Mouse (Mus musculus) retina, postnatal 1 day (tissue): ENCODE data around the gene Ptn.
"Not testable (repeated sequence)": the region's sequence is repeated elsewhere in the genome, so short reads cannot be mapped to it uniquely, and the experiment has no call there.

Source experiments
- DNase-seq: peaks from one replicate; pipeline ENCODE4 v3.0.0-alpha.2; 2012

The Ptn gene

GRCm38 (mm10) chr6:36752887-36753286 lies 57.1 kb downstream of the Ptn start:
- DNase-seq, result peak; percentile 70

- DNase-seq, result no peak
Measured at GRCm38 (mm10) chr6:36739811-36740210, 70.2 kb downstream of the Ptn start.

GRCm38 (mm10) chr6:36736763-36737162 lies 73.3 kb downstream of the Ptn start:
- no peak for DNase-seq

GRCm38 (mm10) chr6:36735622-36736021 lies 74.4 kb downstream of the Ptn start:
- not testable (repeated sequence) for DNase-seq

GRCm38 (mm10) chr6:36729811-36730210 lies 80.2 kb downstream of the Ptn start:
- not testable (repeated sequence) for DNase-seq

GRCm38 (mm10) chr6:36728079-36728478 lies 81.9 kb downstream of the Ptn start:
- DNase-seq, result no peak

GRCm38 (mm10) chr6:36725509-36726160 lies 84.4 kb downstream of the Ptn start:
- DNase-seq, result peak; percentile 9

- DNase-seq, result peak; percentile 45
Measured at GRCm38 (mm10) chr6:36722769-36723549, 87.1 kb downstream of the Ptn start.

GRCm38 (mm10) chr6:36713329-36713728 lies 96.7 kb downstream of the Ptn start:
- peak; percentile 49 for DNase-seq

- DNase-seq, result no peak
Measured at GRCm38 (mm10) chr6:36695481-36695880, 114.5 kb downstream of the Ptn start.

- peak; percentile 80 for DNase-seq
Measured at GRCm38 (mm10) chr6:36691497-36691896, 118.5 kb downstream of the Ptn start.

GRCm38 (mm10) chr6:36690941-36691340 lies 119.1 kb downstream of the Ptn start:
- no peak for DNase-seq

GRCm38 (mm10) chr6:36676710-36677691 lies 133.0 kb downstream of the Ptn start:
- DNase-seq, result peak; percentile 23

- peak; percentile 53 for DNase-seq
Measured at GRCm38 (mm10) chr6:36672399-36673221, 137.4 kb downstream of the Ptn start.

- no peak for DNase-seq
Measured at GRCm38 (mm10) chr6:36671274-36671673, 138.7 kb downstream of the Ptn start.
